Mouse (Mus musculus) kidney, postnatal 0 days (tissue): Measurements from ENCODE around the gene AC141477.1. TPM values are rescaled to one million over a fixed set of nuclear protein-coding genes. Genes with fewer than 3 reads are reported as not detected.

Experiments
- ATAC-seq: fragments of 200-750 bp; cut with Nextera tagmentation; replicated peaks from 2 replicates; pipeline ENCODE4 v1.8.0; 2017; ENCODE audit warnings: low read depth, moderate number of reproducible peaks, moderate TSS enrichment, moderate library complexity; ENCODE audit not compliant: low FRiP score
- DNase-seq: peaks from one replicate; pipeline ENCODE4 v3.0.0-alpha.2; 2016; ENCODE audit warnings: low spot score
- H3K27ac ChIP-seq: fragments of 300-500 bp; sonication (generic); 2 replicates; pipeline ENCODE4 v1.5.1; 2014; ENCODE audit warnings: mild to moderate bottlenecking
- H3K27me3 ChIP-seq: fragments of 300-500 bp; sonication (generic); 2 replicates; pipeline ENCODE4 v1.6.1; 2014; ENCODE audit warnings: low read length, mixed read lengths; ENCODE audit not compliant: insufficient read depth
- H3K36me3 ChIP-seq: fragments of 300-500 bp; sonication (generic); 2 replicates; pipeline ENCODE4 v1.6.1; 2014; ENCODE audit warnings: low read length, mixed read lengths; ENCODE audit not compliant: insufficient read depth
- H3K4me1 ChIP-seq: fragments of 300-500 bp; sonication (generic); replicated peaks from 2 replicates; pipeline ENCODE4 v1.6.1; 2014; ENCODE audit warnings: antibody characterized with exemption, low read length, mixed read lengths; ENCODE audit not compliant: insufficient read depth
- H3K4me2 ChIP-seq: fragments of 300-500 bp; sonication (generic); 2 replicates; pipeline ENCODE4 v1.6.1; 2014; ENCODE audit warnings: mild to moderate bottlenecking, low read length, moderate library complexity, mixed read lengths
- H3K4me3 ChIP-seq: fragments of 300-500 bp; sonication (generic); replicated peaks from 2 replicates; pipeline ENCODE4 v1.5.1; 2014; ENCODE audit warnings: low read depth, low read length
- H3K9ac ChIP-seq: fragments of 300-500 bp; sonication (generic); 2 replicates; pipeline ENCODE4 v1.6.1; 2014; ENCODE audit warnings: low read depth, low read length
- H3K9me3 ChIP-seq: fragments of 300-500 bp; sonication (generic); replicated peaks from 2 replicates; pipeline ENCODE4 v1.6.1; 2016; ENCODE audit warnings: low read length, inconsistent platforms, mixed read lengths
- CTCF ChIP-seq: IDR thresholded peaks from 2 replicates; pipeline ENCODE4 v1.5.1; 2016; ENCODE audit warnings: antibody characterized with exemption, low read depth, mild to moderate bottlenecking, moderate library complexity
- WGBS: fragments of 180-500 bp; shearing (Covaris S2); extraction: QIAGEN DNeasy Blood & Tissue Kit; methylation state at CpG from one replicate; pipeline ENCODE4 v1.1.7; 2014; 5-methylcytosine and 5-hydroxymethylcytosine counted together
- polyA plus RNA-seq: library from polyadenylated mRNA; unstranded; fragments of >200 nt; fragmentation: Nextera tagmentation; extraction: Ambion mirVana; gene quantifications from 2 replicates; pipeline ENCODE4 v1.2.1, GENCODE M21; 2015

AC141477.1 gene
- polyA plus RNA-seq, 1 experiment from 2014 or later, result not detected

- TF ChIP-seq CTCF, result peak; percentile 54
- peak within 1 kb of the TSS; percentile 58 for H3K4me2 ChIP-seq
- no peaks in the 10 kb centered on the region for H3K9me3 ChIP-seq
- H3K9ac ChIP-seq, result peak within 1 kb of the TSS; percentile 80
- H3K36me3 ChIP-seq, result peaks cover 24% of the 10 kb centered on the region; the same call in 1 of the 2 replicates
- ATAC-seq (peak; percentile 97), DNase-seq (peak; percentile 93)
- H3K4me3 ChIP-seq, result peak within 1 kb of the TSS; percentile 61
- no peaks in the 10 kb centered on the region for H3K27me3 ChIP-seq
- 1% methylated on average over 55 of the region's 55 CpGs for WGBS
- no peaks in the 10 kb centered on the region for H3K4me1 ChIP-seq
- peak within 1 kb of the TSS; percentile 80 for H3K27ac ChIP-seq
These were observed 28.2 kb upstream of the AC141477.1 start, which contains the start of the genes Mcm3ap and Ybey for GRCm38 (mm10) chr10:76468203-76469162. Mcm3ap (plus strand) TSS chr10:76468927. Ybey (minus strand) TSS chr10:76469114.

GRCm38 (mm10) chr10:76462721-76463120 is 22.5 kb upstream of the AC141477.1 start:
- no peak overlapping the region for H3K4me3 ChIP-seq
- no peak for DNase-seq

GRCm38 (mm10) chr10:76462312-76462711 is 22.1 kb upstream of the AC141477.1 start:
- TF ChIP-seq CTCF, result no peak
- ATAC-seq (no peak), DNase-seq (no peak)
- Histone ChIP-seq H3K4me3 (no peak overlapping the region), H3K4me1 (no peaks in the 10 kb centered on the region), H3K4me2 (no peak overlapping the region), H3K9me3 (0 out of 2 replicates have a peak, but pooled peaks cover 3% of the 10 kb centered on the region), H3K27ac (no peak overlapping the region), H3K9ac (no peak overlapping the region), H3K27me3 (no peaks in the 10 kb centered on the region), H3K36me3 (no peaks in the 10 kb centered on the region)
- WGBS, result 95% methylated on average over 7 of the region's 7 CpGs

More at GRCm38 (mm10) chr10:76462721-76463120, 22.5 kb upstream of the AC141477.1 start:
- no peak for TF ChIP-seq CTCF
- H3K9ac ChIP-seq, result no peak overlapping the region
- 0 out of 2 replicates have a peak, but pooled peaks cover 3% of the 10 kb centered on the region for H3K9me3 ChIP-seq
- H3K4me2 ChIP-seq, result no peak overlapping the region
- no peaks in the 10 kb centered on the region for H3K4me1 ChIP-seq
- 92% methylated on average over 6 of the region's 6 CpGs for WGBS
- no peaks in the 10 kb centered on the region for H3K27me3 ChIP-seq
- ATAC-seq, result no peak
- H3K36me3 ChIP-seq, result no peaks in the 10 kb centered on the region
- no peak overlapping the region for H3K27ac ChIP-seq

GRCm38 (mm10) chr10:76461255-76461654 is 21.0 kb upstream of the AC141477.1 start:
- no peaks in the 10 kb centered on the region for H3K27me3 ChIP-seq
- 91% methylated on average over 1 of the region's 1 CpGs for WGBS
- TF ChIP-seq CTCF, result no peak
- ATAC-seq (no peak), DNase-seq (no peak)
- H3K36me3 ChIP-seq, result no peaks in the 10 kb centered on the region
- no peak overlapping the region for H3K27ac ChIP-seq
- no peaks in the 10 kb centered on the region for H3K4me1 ChIP-seq
- no peak overlapping the region for H3K4me3 ChIP-seq
- H3K4me2 ChIP-seq, result no peak overlapping the region
- 0 out of 2 replicates have a peak, but pooled peaks cover 3% of the 10 kb centered on the region for H3K9me3 ChIP-seq
- no peak overlapping the region for H3K9ac ChIP-seq

- Histone ChIP-seq H3K9ac (no peak overlapping the region), H3K27me3 (no peaks in the 10 kb centered on the region), H3K4me2 (no peak overlapping the region), H3K36me3 (no peaks in the 10 kb centered on the region), H3K9me3 (0 out of 2 replicates have a peak, but pooled peaks cover 3% of the 10 kb centered on the region), H3K4me3 (no peak overlapping the region), H3K27ac (no peak overlapping the region), H3K4me1 (no peaks in the 10 kb centered on the region)
- DNase-seq, result peak; percentile 64
- WGBS, result 66% methylated on average over 5 of the region's 5 CpGs
- ATAC-seq, result no peak
- peak; percentile 83 for TF ChIP-seq CTCF
These were observed 15.0 kb upstream of the AC141477.1 start for GRCm38 (mm10) chr10:76455289-76455688.

- H3K4me2 ChIP-seq, result no peak within 1 kb of the TSS
- 0 out of 2 replicates have a peak, but pooled peaks cover 7% of the 10 kb centered on the region for H3K4me1 ChIP-seq
- TF ChIP-seq CTCF, result no peak
- H3K9me3 ChIP-seq, result no peaks in the 10 kb centered on the region
- H3K36me3 ChIP-seq, result no peaks in the 10 kb centered on the region
- no peak within 1 kb of the TSS for H3K4me3 ChIP-seq
- no peak within 1 kb of the TSS for H3K27ac ChIP-seq
- no peak within 1 kb of the TSS for H3K9ac ChIP-seq
- no peak for DNase-seq
- 60% methylated on average over 5 of the region's 5 CpGs for WGBS
- H3K27me3 ChIP-seq, result no peaks in the 10 kb centered on the region
- no peak for ATAC-seq
These were observed 8.6 kb upstream of the AC141477.1 start, which contains the start of gene 2610028H24Rik for GRCm38 (mm10) chr10:76448851-76449250. 2610028H24Rik (plus strand) TSS chr10:76449081.
